Mouse (Mus musculus) cerebellum, postnatal 25 days (tissue): ENCODE data around the gene Tspan31.
A peak's percentile ranks its signal among the peaks of the same experiment; 100 is the strongest.

ENCODE experiments used
- DNase-seq, 2 experiments: peaks; one replicate each; pipeline ENCODE4 v3.0.0; 2021; ENCODE audit warnings: mixed read lengths in 2 of 2

The Tspan31 gene

DNA sequence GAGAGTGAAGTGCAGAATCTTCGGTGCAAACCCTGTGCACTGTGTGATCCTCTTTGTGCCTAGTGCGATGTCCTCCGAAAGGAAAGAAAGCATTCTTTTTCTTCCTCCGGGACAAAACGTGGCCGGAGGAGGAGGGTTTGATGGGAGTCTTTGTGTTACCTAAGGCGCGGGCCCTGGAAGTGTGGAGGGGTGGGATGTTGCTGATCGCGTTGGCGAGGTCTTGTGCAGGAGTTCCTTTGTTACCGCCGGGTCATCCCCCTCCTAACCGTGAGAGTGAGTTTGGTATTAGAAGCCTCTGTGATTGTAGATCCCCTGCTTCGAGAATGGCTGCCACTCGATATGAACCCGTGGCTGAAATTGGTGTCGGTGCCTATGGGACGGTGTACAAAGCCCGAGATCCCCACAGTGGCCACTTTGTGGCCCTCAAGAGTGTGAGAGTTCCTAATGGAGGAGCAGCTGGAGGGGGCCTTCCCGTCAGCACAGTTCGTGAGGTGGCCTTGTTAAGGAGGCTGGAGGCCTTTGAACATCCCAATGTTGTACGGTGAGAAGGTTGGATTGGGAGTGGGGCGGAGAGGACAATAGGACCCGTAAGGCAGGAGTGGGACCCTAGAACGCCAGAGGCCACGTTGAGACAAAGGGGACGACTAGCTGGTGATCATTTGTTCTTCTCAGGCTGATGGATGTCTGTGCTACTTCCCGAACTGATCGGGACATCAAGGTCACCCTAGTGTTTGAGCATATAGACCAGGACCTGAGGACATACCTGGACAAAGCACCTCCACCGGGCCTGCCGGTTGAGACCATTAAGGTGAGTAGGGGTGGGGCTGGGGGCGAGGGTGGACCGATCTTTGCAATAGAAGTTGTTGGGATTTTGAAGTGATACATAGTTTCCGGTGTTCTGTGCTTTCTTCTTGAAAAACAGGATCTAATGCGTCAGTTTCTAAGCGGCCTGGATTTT lies 5.9 kb downstream of the Tspan31 start:
- peak in 1 of 2 experiments; percentile 43 for DNase-seq

DNA sequence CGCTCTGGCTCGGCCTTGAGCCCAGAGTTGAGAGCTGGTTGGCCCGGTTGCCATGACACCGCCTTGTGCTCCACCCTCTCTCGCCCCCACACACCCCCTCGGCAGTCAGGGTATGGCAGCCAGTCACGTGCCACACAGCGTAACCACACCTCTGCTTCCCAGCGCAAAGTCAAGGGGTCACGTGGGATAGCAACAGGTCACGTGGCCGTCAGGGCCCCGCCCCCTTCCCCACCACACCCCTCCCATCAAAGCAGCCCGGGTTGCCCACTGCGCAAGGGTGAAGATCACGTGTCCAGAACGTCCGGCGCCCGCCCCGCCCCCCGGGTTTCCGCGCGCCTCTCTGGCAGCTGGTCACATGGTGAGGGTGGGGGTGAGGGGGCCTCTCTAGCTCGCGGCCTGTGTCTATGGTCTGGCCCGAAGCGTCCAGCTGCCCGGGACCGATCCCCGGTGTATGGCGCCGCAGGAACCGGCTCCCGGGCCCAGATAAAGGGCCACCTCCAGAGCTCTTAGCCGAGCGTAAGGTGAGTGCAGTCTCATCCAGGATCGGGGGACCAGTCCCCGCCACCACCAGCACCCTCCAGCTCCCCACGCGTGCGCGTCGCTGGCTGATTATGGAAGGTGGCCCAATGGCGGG lies 6.7 kb downstream of the Tspan31 start, which contains the start of gene Cdk4:
Gene Cdk4 (plus strand): TSS at position 296 of the 634 bp plus-strand sequence.
- DNase-seq: peak; percentile 100

DNA sequence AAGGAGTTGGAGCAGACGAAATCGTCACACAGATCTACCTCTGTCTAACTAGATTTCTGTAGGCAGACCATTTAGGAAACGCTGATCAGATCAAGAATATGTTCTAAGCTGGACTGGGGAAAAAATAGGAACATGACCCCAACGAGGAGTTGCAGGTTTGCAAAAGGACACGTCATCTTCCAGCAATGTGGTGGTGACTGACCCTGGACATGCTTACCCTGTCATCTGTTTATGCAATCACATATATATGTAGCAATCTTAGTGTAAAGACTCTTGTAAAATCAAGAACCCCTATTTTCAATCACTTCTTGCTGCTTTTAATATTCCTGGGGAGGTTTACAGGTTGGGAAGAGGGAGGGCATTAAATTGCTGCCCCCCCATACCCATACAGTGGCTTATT lies 7.6 kb downstream of the Tspan31 start:
- no peak for DNase-seq

DNA sequence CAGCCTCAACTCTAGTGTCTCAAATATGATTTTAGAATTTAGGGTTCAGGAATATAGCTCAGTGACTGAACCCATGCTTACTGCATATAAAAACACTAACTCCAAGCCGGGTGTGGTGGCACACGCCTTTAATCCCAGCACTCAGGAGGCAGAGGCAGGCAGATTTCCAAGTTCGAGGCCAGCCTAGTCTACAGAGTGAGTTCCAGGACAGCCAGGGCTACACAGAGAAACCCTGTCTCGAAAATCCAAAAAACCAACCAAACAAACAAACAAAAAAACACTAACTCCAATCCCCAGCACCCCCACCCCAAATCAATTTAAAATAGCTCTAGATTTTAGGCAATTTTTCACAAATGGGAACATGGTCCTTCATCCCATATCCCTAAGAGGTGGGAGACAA lies 8.0 kb downstream of the Tspan31 start:
- peak in 1 of 2 experiments; percentile 38 for DNase-seq

DNA sequence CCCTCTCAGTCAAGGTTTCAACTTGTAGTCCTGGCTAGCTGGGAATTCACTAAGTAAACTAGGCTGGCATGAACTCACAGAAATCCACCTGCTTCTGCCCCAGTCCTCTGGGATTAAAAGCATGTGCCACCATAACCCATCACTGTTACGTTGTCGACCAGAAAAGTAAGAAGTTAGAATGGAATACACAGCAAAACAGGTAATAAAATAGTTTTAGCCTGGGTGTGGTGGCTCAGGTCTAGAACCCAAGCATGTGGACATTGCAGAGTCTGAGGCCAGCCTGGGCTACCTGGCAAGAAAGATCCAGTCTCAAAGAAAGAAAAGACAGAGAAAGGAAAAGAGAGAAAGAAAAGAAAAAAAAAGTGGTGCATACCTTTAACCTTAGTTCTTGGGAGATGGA lies 8.6 kb downstream of the Tspan31 start:
- DNase-seq: no peak

DNA sequence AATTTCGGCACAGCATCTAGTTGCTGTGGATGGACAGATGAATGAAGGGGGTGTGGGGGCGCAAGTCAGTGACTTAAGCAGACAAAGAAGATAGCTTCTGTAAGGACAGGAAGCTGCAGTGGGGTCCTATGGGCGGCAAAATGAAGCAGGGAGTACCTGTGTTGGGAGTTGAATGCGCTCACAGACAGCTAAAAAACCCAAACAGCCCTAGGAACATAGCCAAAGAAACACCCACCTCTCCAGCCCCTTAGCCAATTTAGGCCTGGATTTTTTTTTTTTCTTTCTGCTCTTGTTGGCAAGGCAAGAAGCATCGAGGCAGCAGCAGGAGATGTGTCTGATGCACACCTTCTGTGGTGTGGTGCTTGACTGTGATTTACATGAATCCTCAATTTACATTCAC lies 9.0 kb downstream of the Tspan31 start:
- no peak for DNase-seq

DNA sequence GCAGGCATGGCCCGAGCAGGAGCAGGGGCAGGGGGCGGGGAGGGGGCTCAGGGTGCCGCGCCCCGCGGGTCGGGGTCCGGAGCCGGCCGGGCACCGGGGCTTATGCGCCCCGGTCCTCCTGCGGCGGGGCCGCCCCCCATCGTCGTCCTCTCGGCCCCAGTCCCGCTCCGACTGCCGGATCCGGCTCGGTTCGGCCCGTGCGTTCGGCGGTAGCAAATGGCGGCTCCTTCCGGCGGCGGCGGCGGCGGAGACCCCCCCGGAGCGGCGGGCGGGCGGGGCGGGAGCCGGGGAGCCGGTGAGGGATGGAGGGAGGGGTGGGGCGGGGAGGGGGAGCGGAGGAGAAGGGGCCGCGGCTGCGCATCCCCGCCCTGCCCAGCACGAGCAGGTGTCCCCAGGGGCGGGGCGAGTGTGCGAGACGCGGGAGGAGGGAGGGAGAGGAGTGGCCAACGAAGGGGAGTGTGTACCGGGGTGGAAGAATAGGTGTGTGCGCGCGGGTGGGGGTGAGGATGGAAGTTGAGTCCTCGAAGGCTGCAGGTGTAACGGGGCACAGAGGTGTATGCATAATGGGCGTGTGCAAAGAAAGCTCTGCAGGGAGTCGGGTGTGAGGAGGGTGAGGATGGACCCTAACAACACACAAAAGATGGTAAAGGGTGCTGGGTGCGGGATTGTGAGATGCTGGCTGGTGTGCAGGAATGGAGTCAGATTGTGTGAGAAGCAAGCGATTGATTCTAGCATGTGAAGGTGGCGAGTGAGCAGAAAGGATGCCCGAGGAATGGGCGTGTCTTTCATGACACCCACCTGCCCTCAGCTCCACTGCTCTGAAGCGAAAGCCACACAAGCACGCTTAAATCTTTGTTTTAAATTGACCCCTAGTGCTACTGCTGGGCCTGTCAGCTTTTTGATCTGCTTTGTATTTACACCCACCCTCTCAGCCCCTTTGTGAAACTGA lies 9.8 kb downstream of the Tspan31 start, which contains the start of gene March9:
Gene March9 (minus strand): TSS at position 217 of the 949 bp plus-strand sequence.
- peak; percentile 88 to 95 for DNase-seq

DNA sequence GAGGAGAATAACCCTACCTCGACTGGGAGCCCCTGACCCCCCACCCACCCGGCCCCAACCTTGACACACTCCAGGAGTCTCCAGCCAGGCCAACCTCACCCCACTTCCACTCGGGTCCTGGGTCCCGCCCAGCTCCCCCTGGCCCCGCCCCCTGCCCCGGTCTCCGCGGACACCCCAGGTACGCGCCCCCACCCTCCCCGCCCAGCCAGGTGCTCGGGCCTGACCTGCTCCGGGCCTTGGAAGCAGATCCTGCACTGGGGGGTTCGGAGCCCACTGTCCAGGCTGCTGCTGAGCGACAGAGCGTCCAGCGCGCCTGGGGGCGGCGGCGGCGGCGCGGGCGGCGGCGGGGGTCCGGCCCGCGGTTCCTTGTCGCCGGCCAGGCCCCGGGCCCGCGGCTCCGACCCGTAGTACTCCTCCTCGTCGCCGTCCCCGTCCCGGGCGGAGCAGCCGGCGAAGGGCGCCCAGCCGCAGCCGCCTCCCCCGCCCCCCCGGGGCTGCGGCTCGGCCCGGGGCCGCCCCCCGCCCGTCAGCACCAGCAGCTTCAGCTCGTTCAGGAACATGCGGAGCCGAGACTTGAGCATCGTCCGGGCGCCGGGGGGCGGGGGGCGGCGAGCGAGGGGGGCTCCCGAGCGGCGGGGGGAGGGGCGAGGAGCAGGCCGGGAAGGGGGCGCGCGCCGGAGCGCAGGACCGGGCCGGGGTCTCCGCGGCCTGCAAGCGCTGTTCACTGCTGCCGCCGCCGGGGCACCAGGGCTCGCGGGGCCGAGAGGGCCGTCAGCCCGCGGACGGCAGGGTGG lies 10.7 kb downstream of the Tspan31 start:
- DNase-seq: peak in 1 of 2 experiments; percentile 66

DNA sequence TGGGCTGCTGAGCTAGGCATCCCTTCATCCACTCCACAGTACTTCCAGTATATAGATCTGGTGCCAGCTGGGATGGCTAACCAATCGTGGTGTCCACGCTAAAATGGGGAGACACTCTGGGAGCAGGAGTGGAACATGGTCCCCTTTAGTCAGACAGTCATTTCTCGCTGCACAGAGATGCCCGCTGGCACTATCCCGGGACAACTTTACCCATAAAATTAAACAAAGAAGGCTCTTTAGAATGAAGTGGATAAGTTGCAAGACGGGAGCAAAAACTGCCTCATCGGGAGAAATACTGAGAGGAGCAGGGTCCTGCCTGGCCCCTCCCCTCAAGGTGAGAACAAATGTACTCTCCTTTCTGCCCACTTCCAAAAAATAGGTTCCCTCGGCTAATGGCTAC lies 11.4 kb downstream of the Tspan31 start:
- DNase-seq: peak in 1 of 2 experiments; percentile 39

DNA sequence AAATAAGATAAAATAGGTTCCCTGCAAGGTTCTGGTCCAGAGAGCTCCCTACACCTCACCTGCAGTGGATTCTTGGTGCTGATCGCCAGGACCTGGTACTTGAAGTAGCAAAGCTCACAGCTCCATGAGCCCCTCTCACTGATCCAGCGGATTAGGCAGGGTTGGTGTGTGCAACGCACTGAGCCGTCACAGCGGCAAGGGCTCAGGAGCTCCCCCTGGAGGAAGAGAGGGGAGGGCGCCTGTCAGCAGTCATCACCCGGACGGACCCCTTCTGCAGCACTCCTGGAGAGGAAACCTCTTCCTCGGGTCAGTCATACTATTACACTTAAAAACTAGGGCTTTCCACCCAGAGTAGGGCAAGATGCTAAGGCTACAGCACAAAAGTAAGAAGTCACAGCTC lies 11.9 kb downstream of the Tspan31 start:
- peak; percentile 83 to 89 for DNase-seq

DNA sequence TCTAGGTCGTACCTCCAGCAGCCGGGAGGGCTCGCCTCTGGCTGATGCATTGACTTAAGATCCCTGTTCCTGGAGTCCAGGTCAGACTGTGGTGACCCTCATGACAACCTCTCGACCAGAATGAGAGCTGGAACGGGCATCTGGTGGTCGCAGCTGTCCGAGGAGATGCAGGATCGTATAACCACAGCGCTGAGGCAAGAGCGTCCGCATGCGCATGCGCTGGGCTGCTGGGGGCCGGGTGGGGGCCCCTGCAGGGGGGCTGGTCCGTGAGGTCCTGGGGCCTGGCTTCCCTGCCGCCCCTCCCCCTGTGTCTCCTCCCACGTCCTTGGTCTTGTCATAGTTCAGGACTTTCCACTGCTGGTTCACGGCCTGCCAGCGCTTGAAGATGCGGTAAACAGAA lies 13.6 kb downstream of the Tspan31 start:
- peak in 1 of 2 experiments; percentile 39 for DNase-seq

DNA sequence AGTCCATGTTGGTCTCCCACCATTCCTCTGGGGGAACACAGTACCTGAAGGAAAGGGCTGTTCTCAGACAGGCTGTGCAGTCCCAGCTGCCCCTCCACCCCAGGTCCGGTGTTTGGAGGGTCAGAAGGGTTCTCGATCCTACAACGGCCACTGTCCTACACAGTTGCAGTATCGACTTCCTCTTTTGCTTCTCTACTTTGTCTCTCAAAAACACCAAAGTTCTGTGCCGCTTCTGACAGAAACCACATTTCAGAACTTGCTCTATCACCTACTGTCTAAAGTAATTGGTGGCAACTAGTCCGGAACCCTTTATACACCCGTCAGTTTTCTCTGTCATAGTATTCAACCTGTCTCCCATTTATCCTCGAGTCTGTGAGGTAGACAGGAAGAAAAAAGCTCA lies 14.7 kb downstream of the Tspan31 start:
- no peak for DNase-seq

DNA sequence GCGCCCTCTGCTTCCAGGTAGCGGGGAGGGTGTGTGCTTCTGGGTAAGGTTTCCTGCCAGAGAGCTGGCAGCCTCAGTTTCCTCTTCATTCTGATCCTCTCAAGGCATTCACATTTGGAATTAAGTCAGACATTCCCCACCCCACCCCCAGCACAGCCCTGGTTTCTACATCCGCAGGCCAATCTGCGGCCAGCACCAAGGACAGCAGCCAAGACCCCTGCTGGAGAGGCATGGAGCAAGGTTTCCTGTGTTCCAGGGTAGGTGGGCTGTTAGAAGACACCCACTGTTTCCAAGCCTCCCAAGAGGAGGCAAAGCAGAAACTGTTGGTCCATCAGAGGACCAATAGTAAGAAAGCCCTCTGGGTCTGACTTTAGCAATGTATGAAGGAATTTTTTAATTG lies 15.4 kb downstream of the Tspan31 start:
- DNase-seq: peak in 1 of 2 experiments; percentile 50

DNA sequence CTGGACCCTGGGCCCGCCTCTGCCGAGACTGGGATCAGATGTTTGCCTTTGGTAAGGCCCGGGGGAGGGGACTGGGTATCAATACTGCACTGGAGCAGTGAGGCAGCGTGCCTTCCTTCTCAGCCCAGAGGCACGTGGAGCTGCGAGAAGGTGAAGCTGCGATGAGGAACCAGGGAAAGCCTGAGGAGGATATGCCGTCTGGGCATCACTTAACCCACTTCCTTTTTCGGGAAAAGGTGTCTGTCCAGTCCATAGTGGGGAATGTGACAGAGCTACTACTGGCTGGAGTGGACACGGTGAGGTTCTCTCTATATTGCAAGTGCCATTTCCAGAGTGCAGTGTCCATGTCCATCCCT lies 20.0 kb downstream of the Tspan31 start:
- DNase-seq: no peak

DNA sequence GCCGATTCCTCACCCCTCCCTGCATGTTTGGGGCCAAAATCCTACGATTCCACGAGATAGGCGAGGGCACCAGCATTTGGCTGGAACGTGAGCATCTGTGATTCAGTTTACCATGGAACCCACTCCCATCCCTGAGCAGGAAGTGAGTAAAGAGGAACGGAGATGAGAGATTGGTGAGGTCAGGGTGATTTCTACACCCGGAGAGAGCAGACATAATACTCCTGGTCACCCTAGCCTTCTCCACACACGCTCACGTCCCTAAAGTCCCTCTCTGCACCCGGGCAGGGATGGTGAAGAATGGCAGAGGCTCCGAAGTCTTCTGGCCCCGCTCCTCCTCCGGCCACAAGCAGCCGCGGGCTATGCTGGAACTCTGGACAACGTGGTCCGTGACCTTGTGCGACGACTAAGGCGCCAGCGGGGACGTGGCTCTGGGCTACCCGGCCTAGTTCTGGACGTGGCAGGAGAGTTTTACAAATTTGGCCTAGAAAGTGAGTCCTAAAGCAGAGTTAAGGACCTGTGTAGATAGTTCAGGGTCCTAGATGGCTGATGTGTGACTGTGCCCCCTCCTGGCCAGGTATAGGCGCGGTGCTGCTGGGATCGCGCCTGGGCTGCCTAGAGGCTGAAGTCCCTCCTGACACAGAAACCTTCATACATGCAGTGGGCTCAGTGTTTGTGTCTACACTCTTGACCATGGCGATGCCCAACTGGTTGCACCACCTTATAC lies 20.5 kb downstream of the Tspan31 start:
- DNase-seq: peak in 1 of 2 experiments; percentile 47

DNA sequence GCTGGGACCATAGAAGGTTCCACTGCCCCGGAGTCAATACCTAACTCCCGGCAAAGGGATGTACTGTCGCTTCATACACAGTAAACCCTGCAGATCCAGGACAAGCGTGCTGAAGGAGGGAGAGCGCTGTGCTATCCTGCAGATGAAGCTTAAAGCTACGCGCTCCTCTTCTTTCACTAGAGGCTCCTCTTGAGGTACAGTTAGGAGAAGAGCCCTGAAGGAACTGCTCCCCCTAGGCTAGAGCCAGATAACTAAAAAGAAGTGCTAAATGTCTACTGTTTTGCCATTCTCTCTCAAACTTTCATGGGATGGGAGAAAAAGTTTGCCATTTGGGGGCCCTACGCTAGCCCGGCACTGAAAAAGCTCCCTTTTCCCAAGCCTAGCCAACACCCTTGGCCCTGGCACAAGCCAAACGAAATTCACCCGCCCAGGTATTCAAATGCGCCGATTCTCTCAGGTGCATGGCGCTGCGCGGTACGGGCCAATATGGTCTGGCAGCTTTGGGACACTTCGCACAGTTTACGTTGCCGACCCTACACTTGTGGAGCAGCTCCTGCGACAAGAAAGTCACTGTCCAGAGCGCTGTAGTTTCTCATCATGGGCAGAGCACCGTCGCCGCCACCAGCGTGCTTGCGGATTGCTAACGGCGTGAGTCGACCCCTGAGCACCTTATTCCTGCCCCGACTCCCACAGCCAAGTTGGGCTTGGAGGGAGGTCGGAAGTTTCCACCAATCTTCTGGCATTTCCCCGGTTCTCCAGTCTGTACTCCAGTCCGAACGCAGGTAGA lies 21.3 kb downstream of the Tspan31 start:
- DNase-seq: no peak

DNA sequence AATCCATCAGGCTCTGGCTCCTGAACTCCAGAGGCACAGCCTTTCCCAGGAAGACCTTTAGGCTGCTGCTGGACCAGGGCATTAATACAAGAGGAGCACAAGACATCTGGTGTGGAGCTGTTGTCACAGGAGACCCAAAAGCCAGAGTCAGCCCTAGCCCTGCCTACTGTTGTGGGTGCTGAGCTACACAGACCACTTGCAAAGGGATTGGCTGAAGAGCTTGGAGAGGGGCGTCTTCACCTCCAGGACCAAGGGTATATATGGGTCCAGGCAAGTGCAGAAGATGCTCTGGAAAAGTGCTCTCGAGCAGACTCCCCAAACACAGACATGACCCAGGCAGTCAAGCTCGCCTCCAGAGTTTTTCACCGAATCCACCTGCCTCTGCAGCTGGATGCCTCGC lies 22.1 kb downstream of the Tspan31 start, which contains the start of gene Cyp27b1:
Gene Cyp27b1 (plus strand): TSS at position 297 of the 400 bp plus-strand sequence.
- no peak for DNase-seq

DNA sequence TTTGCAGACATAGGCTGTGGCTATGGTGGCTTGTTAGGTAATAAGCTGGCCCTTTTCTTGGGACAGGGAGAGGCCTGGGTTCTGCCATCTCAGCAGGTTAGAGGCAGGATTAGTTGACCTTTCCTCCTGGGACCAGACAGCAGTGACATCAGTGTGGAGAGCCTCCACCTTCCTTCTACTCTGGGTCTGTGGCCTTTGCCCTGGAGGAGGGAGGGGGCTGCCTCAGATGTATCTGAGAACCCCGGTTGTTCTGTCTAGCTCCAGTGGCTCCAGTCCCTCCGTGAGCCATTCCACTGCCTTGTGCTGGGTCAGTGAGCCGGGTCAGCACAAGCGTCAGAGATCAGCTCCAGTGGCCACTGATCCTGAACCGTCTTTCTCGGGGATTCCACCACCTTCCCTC lies 26.9 kb downstream of the Tspan31 start:
- DNase-seq: no peak

DNA sequence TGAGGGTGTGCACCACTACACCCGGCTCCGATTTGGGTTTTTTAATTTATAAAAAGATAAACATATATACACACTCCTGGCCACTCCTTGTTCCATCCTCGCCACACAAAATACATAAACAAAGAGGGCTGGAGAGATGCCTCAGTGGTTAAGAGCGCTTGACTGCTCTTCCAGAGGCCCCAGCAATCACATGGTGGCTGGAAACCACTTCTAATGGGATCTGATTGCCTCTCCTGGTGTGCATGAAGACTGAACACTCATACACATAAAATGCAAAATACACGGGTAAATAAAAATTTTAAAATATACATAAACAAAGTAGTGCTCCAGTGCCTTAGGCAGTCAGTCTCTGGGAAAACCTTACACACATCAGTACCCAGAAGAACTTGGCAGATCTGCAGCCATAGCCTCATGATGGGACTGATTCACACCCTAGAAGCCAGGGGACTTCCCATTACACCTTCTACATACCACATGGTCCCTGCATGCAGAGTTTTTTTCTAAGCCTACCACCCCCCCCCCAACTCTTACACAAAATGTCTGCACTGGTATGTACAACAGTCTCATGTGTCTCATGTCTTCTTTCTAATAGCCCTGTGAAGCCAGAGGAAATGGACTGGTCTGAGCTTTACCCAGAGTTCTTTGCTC lies 27.5 kb downstream of the Tspan31 start:
- no peak for DNase-seq
